Mouse (Mus musculus): ENCODE measurements around the gene Hdac5. TPM values are rescaled to one million over a fixed set of nuclear protein-coding genes. Genes with fewer than 3 reads are reported as not detected.

Gene Hdac5
- polyA plus RNA-seq (2012; fragmentation: generic; extraction: Trizol): 100 to 1,000 TPM; 104 to 125 TPM

GRCm38 (mm10) chr11:102230006-102230741, at the start of gene Hdac5:
Gene Hdac5 (minus strand): TSS chr11:102230166.

GRCm38 (mm10) chr11:102268520-102269244, 38.7 kb upstream of the Hdac5 start, which contains the start of gene Asb16:
Gene Asb16 (plus strand): TSS chr11:102268743.

DNA sequence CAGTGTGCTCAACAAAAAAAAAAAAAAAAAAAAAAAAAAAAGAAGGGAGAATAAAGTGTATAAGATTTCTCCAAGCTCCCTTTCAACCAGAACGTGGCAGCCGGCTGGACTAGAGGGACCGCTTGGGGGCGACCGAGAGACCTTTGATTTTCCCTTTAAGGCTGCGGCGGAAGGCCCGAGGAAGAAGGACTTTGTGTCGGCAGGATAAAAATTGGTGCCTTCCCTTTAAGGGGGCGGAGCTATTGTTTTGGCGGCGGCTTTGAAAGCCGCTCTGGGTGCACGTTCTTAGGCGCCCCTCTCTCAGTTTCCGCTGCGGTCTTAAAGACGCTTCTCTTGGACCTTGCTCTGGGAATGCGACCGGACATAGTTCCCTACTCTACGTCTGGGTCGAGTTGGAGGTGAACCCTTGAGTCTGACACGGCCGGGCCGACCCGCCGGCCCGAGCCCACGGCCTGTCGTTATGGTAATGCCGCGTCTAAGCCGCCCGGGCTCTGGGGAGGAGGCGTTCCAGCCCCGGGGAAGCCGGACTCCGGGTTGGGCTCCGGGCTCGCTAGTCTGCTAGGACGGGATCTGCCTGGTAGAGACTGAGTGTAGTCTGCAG, 18.8 kb upstream of the Hdac5 start, which contains the start of gene BC030867:
TSS of gene BC030867 (plus strand) at position 253 of the 601 bp plus-strand sequence.

GRCm38 (mm10) chr11:102189461-102190436, 40.2 kb downstream of the Hdac5 start, which contains the start of gene G6pc3:
Gene G6pc3 (plus strand): TSS chr11:102189620.

GRCm38 (mm10) chr11:102184646-102185495, 45.1 kb downstream of the Hdac5 start, which contains the start of gene Lsm12:
Gene Lsm12 (minus strand): TSS chr11:102185296.

GRCm38 (mm10) chr11:102156039-102156785, 73.8 kb downstream of the Hdac5 start, which contains the start of gene Tmem101:
Gene Tmem101 (minus strand): TSS chr11:102156404.

GRCm38 (mm10) chr11:102145471-102146001, 84.4 kb downstream of the Hdac5 start, which contains the start of gene Nags:
Gene Nags (plus strand): TSS chr11:102145513.

Other genes starting within 250 kb of the Hdac5 start
- not detected for gene Cfap97d1, start 245.9 kb downstream of the Hdac5 start, polyA plus RNA-seq (2012; fragmentation: generic; extraction: Trizol)
- 10 to 100 TPM in 1 of 2 experiments, 1 to 10 TPM in 1; 6.4 to 11.8 TPM for gene Dusp3, start 243.2 kb downstream of the Hdac5 start, polyA plus RNA-seq (2012; fragmentation: generic; extraction: Trizol)
- gene Mpp3, start 201.7 kb downstream of the Hdac5 start, polyA plus RNA-seq (2012; fragmentation: generic; extraction: Trizol): under 1 TPM; 0.02 to 0.05 TPM
- under 1 TPM in 1 of 2 experiments, not detected in 1; 0.02 TPM for gene Cd300lg, start 188.7 kb downstream of the Hdac5 start, polyA plus RNA-seq (2012; fragmentation: generic; extraction: Trizol)
- gene Mpp2, start 141.7 kb downstream of the Hdac5 start, polyA plus RNA-seq (2012; fragmentation: generic; extraction: Trizol): 10 to 100 TPM in 1 of 2 experiments, 1 to 10 TPM in 1; 3.8 to 15.4 TPM
- gene Ppy, start 128.8 kb downstream of the Hdac5 start, polyA plus RNA-seq (2012; fragmentation: generic; extraction: Trizol): not detected
- gene Pyy, start 122.3 kb downstream of the Hdac5 start, polyA plus RNA-seq (2012; fragmentation: generic; extraction: Trizol): not detected
- not detected for gene Nags, start 84.7 kb downstream of the Hdac5 start, polyA plus RNA-seq (2012; fragmentation: generic; extraction: Trizol)
- 10 to 100 TPM; 24.0 to 44.0 TPM for gene Tmem101, start 73.8 kb downstream of the Hdac5 start, polyA plus RNA-seq (2012; fragmentation: generic; extraction: Trizol)
- gene Lsm12, start 44.9 kb downstream of the Hdac5 start, polyA plus RNA-seq (2012; fragmentation: generic; extraction: Trizol): 10 to 100 TPM; 17.9 to 37.4 TPM
- 100 to 1,000 TPM in 1 of 2 experiments, 10 to 100 TPM in 1; 80.3 to 103 TPM for gene G6pc3, start 40.5 kb downstream of the Hdac5 start, polyA plus RNA-seq (2012; fragmentation: generic; extraction: Trizol)
- gene BC030867, start 18.7 kb upstream of the Hdac5 start, polyA plus RNA-seq (2012; fragmentation: generic; extraction: Trizol): 10 to 100 TPM in 1 of 2 experiments, 1 to 10 TPM in 1; 9.6 to 23.1 TPM
- gene Asb16, start 38.6 kb upstream of the Hdac5 start, polyA plus RNA-seq (2012; fragmentation: generic; extraction: Trizol): under 1 TPM in 1 of 2 experiments, not detected in 1; 0.02 TPM
- 10 to 100 TPM; 21.1 to 73.1 TPM for gene Tmub2, start 54.8 kb upstream of the Hdac5 start, polyA plus RNA-seq (2012; fragmentation: generic; extraction: Trizol)
- 10 to 100 TPM; 20.5 to 42.9 TPM for gene Atxn7l3, start 66.5 kb upstream of the Hdac5 start, polyA plus RNA-seq (2012; fragmentation: generic; extraction: Trizol)
- 10 to 100 TPM; 31.9 to 89.4 TPM for gene Ubtf, start 89.6 kb upstream of the Hdac5 start, polyA plus RNA-seq (2012; fragmentation: generic; extraction: Trizol)
- not detected for gene Slc4a1, start 136.0 kb upstream of the Hdac5 start, polyA plus RNA-seq (2012; fragmentation: generic; extraction: Trizol)
- gene Rundc3a, start 163.2 kb upstream of the Hdac5 start, polyA plus RNA-seq (2012; fragmentation: generic; extraction: Trizol): 1 to 10 TPM; 4.3 to 7.9 TPM
- gene Slc25a39, start 177.8 kb upstream of the Hdac5 start, polyA plus RNA-seq (2012; fragmentation: generic; extraction: Trizol): 100 to 1,000 TPM; 249 to 543 TPM
- 100 to 1,000 TPM; 147 to 420 TPM for gene Grn, start 200.1 kb upstream of the Hdac5 start, polyA plus RNA-seq (2012; fragmentation: generic; extraction: Trizol)
- 10 to 100 TPM; 12.6 to 60.7 TPM for gene Fam171a2, start 217.5 kb upstream of the Hdac5 start, polyA plus RNA-seq (2012; fragmentation: generic; extraction: Trizol)
- 10 to 100 TPM in 1 of 2 experiments, 1 to 10 TPM in 1; 7.5 to 84.4 TPM for gene Itga2b, start 240.0 kb upstream of the Hdac5 start, polyA plus RNA-seq (2012; fragmentation: generic; extraction: Trizol)

Measured in C3H10T1/2 (cell line).